Mouse (Mus musculus) lung, embryonic 14.5 days (tissue): ENCODE measurements around the gene Med22. TPM values are rescaled to one million over a fixed set of nuclear protein-coding genes. Genes with fewer than 3 reads are reported as not detected.

Experiments used
- ATAC-seq: fragments of 200-750 bp; cut with Nextera tagmentation; 2 replicates; pipeline ENCODE4 v1.8.0; 2017; ENCODE audit warnings: mild to moderate bottlenecking, moderate TSS enrichment, moderate library complexity; ENCODE audit not compliant: insufficient read depth
- DNase-seq: peaks from one replicate; pipeline ENCODE4 v3.0.0-alpha.2; 2015
- H3K27ac ChIP-seq: fragments of 300-500 bp; sonication (generic); 2 replicates; pipeline ENCODE4 v1.5.1; 2014; ENCODE audit warnings: low read depth, mild to moderate bottlenecking, moderate library complexity
- H3K27me3 ChIP-seq: fragments of 300-500 bp; sonication (generic); 2 replicates; pipeline ENCODE4 v1.6.1; 2014; ENCODE audit warnings: low read length, control low read depth; ENCODE audit not compliant: insufficient read depth
- H3K36me3 ChIP-seq: fragments of 300-500 bp; sonication (generic); 2 replicates; pipeline ENCODE4 v1.6.1; 2014; ENCODE audit warnings: control low read depth; ENCODE audit not compliant: insufficient read depth
- H3K4me1 ChIP-seq: fragments of 300-500 bp; sonication (generic); 2 replicates; pipeline ENCODE4 v1.6.1; 2014; ENCODE audit warnings: antibody characterized with exemption, control low read depth; ENCODE audit not compliant: insufficient read depth
- H3K4me2 ChIP-seq: fragments of 300-500 bp; sonication (generic); 2 replicates; pipeline ENCODE4 v1.6.1; 2014; ENCODE audit warnings: mild to moderate bottlenecking
- H3K4me3 ChIP-seq: fragments of 300-500 bp; sonication (generic); 2 replicates; pipeline ENCODE4 v1.5.1; 2014; ENCODE audit warnings: low read depth, low read length
- H3K9ac ChIP-seq: fragments of 300-500 bp; sonication (generic); 2 replicates; pipeline ENCODE4 v1.6.1; 2014
- H3K9me3 ChIP-seq: fragments of 300-500 bp; sonication (generic); 2 replicates; pipeline ENCODE4 v1.6.1; 2016; ENCODE audit warnings: low read depth, low read length, control low read depth
- CTCF ChIP-seq: IDR thresholded peaks from 2 replicates; pipeline ENCODE4 v1.5.1; 2016; ENCODE audit warnings: antibody characterized with exemption, low read depth
- WGBS: fragments of 180-500 bp; shearing (Covaris S2); extraction: QIAGEN DNeasy Blood & Tissue Kit; methylation state at CpG from one replicate; pipeline ENCODE4 v1.1.7; 2014; 5-methylcytosine and 5-hydroxymethylcytosine counted together
- polyA plus RNA-seq: library from polyadenylated mRNA; unstranded; fragments of >200 nt; fragmentation: Nextera tagmentation; extraction: Ambion mirVana; gene quantifications from 2 replicates; pipeline ENCODE4 v1.2.1, GENCODE M21; 2014

The Med22 gene
- 33.2 and 34.6 TPM in 2 replicates for polyA plus RNA-seq

- H3K4me1 ChIP-seq = peaks cover 8% of the 10 kb centered on the region; the same call in 1 of the 2 replicates
- DNase-seq = peak; percentile 100
- under 1% methylated on average over 74 of the region's 74 CpGs for WGBS
- no peak for TF ChIP-seq CTCF
- H3K9ac ChIP-seq = peak within 1 kb of the TSS; percentile 97
- peak within 1 kb of the TSS; percentile 87 for H3K4me3 ChIP-seq
- peaks cover 75% of the 10 kb centered on the region for H3K36me3 ChIP-seq
- peak within 1 kb of the TSS; percentile 85 for H3K4me2 ChIP-seq
- H3K9me3 ChIP-seq = no peaks in the 10 kb centered on the region
- peak within 1 kb of the TSS; percentile 94 for H3K27ac ChIP-seq
- ATAC-seq = peak; percentile 87
- no peaks in the 10 kb centered on the region for H3K27me3 ChIP-seq
These were observed at the start of gene Med22, which contains the start of gene Rpl7a for GRCm38 (mm10) chr2:26910124-26910993. Med22 (minus strand) TSS chr2:26910677. Rpl7a (plus strand) TSS chr2:26910764.

DNA sequence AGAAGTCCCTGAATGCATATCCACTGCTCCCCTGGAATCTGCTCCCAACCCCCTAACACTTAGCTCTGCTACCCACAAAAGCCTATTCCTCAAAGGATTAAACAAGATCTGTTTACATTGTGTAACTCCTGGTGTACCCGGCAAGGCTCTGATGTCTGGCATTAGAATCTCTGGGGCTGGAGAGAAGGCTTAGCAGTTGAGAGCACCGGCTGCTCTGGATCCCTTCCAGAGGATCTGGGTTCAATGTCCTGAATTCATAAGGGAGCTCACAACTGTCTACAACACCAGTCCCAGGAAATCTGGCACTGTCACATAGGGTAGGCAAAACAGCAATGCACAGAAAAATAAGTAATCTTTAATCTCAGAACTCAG lies 47.0 kb upstream of the Med22 start:
- Histone ChIP-seq H3K9ac (no peak overlapping the region), H3K36me3 (peaks cover 89% of the 10 kb centered on the region), H3K27me3 (no peaks in the 10 kb centered on the region), H3K9me3 (no peaks in the 10 kb centered on the region), H3K4me3 (no peak overlapping the region), H3K27ac (no peak overlapping the region), H3K4me1 (no peaks in the 10 kb centered on the region), H3K4me2 (no peak overlapping the region)
- no peak for TF ChIP-seq CTCF
- DNase-seq (no peak), ATAC-seq (no peak)
- WGBS = 77% methylated on average over 2 of the region's 2 CpGs

GRCm38 (mm10) chr2:26956811-26957487 lies 46.5 kb upstream of the Med22 start:
- H3K27me3 ChIP-seq = no peaks in the 10 kb centered on the region
- no peak for TF ChIP-seq CTCF
- H3K4me1 ChIP-seq = no peaks in the 10 kb centered on the region
- no peaks in the 10 kb centered on the region for H3K9me3 ChIP-seq
- no peak overlapping the region for H3K4me2 ChIP-seq
- no peak overlapping the region for H3K4me3 ChIP-seq
- ATAC-seq (no peak), DNase-seq (no peak)
- H3K27ac ChIP-seq = no peak overlapping the region
- H3K9ac ChIP-seq = no peak overlapping the region
- WGBS = 91% methylated on average over 12 of the region's 12 CpGs
- H3K36me3 ChIP-seq = peaks cover 90% of the 10 kb centered on the region

- H3K36me3 ChIP-seq = peaks cover 89% of the 10 kb centered on the region
- H3K4me1 ChIP-seq = no peaks in the 10 kb centered on the region
- DNase-seq (no peak), ATAC-seq (no peak)
- no peaks in the 10 kb centered on the region for H3K27me3 ChIP-seq
- no peak for TF ChIP-seq CTCF
- no peak overlapping the region for H3K27ac ChIP-seq
- H3K4me2 ChIP-seq = no peak overlapping the region
- no peaks in the 10 kb centered on the region for H3K9me3 ChIP-seq
- no peak overlapping the region for H3K9ac ChIP-seq
- WGBS = 88% methylated on average over 2 of the region's 2 CpGs
- H3K4me3 ChIP-seq = no peak overlapping the region
These were observed 44.4 kb upstream of the Med22 start for GRCm38 (mm10) chr2:26954735-26955395.

- TF ChIP-seq CTCF = no peak
- Histone ChIP-seq H3K9me3 (no peaks in the 10 kb centered on the region), H3K9ac (no peak overlapping the region), H3K4me2 (no peak overlapping the region), H3K27ac (no peak overlapping the region), H3K4me3 (no peak overlapping the region), H3K4me1 (no peaks in the 10 kb centered on the region), H3K27me3 (no peaks in the 10 kb centered on the region), H3K36me3 (peaks cover 80% of the 10 kb centered on the region)
- DNase-seq (no peak), ATAC-seq (no peak)
- 85% methylated on average over 8 of the region's 8 CpGs for WGBS
These were observed 42.4 kb upstream of the Med22 start for GRCm38 (mm10) chr2:26952866-26953265.

- Histone ChIP-seq H3K27me3 (no peaks in the 10 kb centered on the region), H3K9me3 (no peaks in the 10 kb centered on the region), H3K4me3 (no peak overlapping the region), H3K27ac (no peak overlapping the region), H3K36me3 (peaks cover 76% of the 10 kb centered on the region), H3K4me2 (no peak overlapping the region), H3K4me1 (no peaks in the 10 kb centered on the region), H3K9ac (no peak overlapping the region)
- WGBS = 92% methylated on average over 4 of the region's 4 CpGs
- no peak for ATAC-seq
- no peak for DNase-seq
- no peak for TF ChIP-seq CTCF
These were observed 41.7 kb upstream of the Med22 start for GRCm38 (mm10) chr2:26952193-26952592.
